Mouse (Mus musculus) limb, embryonic 14.5 days (tissue): ENCODE measurements around the gene Fbp1. TPM values are rescaled to one million over a fixed set of nuclear protein-coding genes. Genes with fewer than 3 reads are reported as not detected.

Experiments used
- ATAC-seq: fragments of 200-750 bp; cut with Nextera tagmentation; 2 replicates; pipeline ENCODE4 v1.8.0; 2017; ENCODE audit warnings: low read depth, moderate number of reproducible peaks, moderate TSS enrichment; ENCODE audit not compliant: low FRiP score
- DNase-seq: peaks from one replicate; pipeline ENCODE4 v3.0.0-alpha.2; 2015; ENCODE audit warnings: low spot score
- H3K27ac ChIP-seq: fragments of 300-500 bp; sonication (generic); replicated peaks from 2 replicates; pipeline ENCODE4 v1.5.1; 2014; ENCODE audit warnings: low read depth, mild to moderate bottlenecking, low read length, moderate library complexity, mixed read lengths
- H3K27me3 ChIP-seq: fragments of 300-500 bp; sonication (generic); 2 replicates; pipeline ENCODE4 v1.6.1; 2014; ENCODE audit warnings: low read length, mixed read lengths; ENCODE audit not compliant: control insufficient read depth, insufficient read depth
- H3K36me3 ChIP-seq: fragments of 300-500 bp; sonication (generic); 2 replicates; pipeline ENCODE4 v1.6.1; 2014; ENCODE audit warnings: mild to moderate bottlenecking, low read length, moderate library complexity, mixed read lengths; ENCODE audit not compliant: control insufficient read depth, insufficient read depth
- H3K4me1 ChIP-seq: fragments of 300-500 bp; sonication (generic); 2 replicates; pipeline ENCODE4 v1.6.1; 2014; ENCODE audit warnings: antibody characterized with exemption, low read length, mixed read lengths; ENCODE audit not compliant: control insufficient read depth, insufficient read depth
- H3K4me2 ChIP-seq: fragments of 300-500 bp; sonication (generic); replicated peaks from 2 replicates; pipeline ENCODE4 v1.6.1; 2014; ENCODE audit warnings: low read depth, mild to moderate bottlenecking, low read length, moderate library complexity; ENCODE audit not compliant: severe bottlenecking
- H3K4me3 ChIP-seq: fragments of 300-500 bp; sonication (generic); replicated peaks from 2 replicates; pipeline ENCODE4 v1.5.1; 2014; ENCODE audit warnings: low read length
- H3K9ac ChIP-seq: fragments of 300-500 bp; sonication (generic); 2 replicates; pipeline ENCODE4 v1.6.1; 2014; ENCODE audit warnings: mild to moderate bottlenecking, low read depth, low read length, moderate library complexity; ENCODE audit not compliant: severe bottlenecking
- H3K9me3 ChIP-seq: fragments of 300-500 bp; sonication (generic); 2 replicates; pipeline ENCODE4 v1.6.1; 2016; ENCODE audit warnings: low read length; ENCODE audit not compliant: control insufficient read depth
- POLR2A ChIP-seq: fragments of 200-500 bp; IDR thresholded peaks from 2 replicates; pipeline ENCODE4 v1.8.0; 2012; ENCODE audit warnings: inconsistent platforms, mild to moderate bottlenecking, moderate library complexity, borderline replicate concordance; ENCODE audit not compliant: insufficient read depth, insufficient read length; ENCODE audit errors: extremely low read depth
- WGBS: fragments of 180-500 bp; shearing (Covaris S2); extraction: QIAGEN DNeasy Blood & Tissue Kit; methylation state at CpG from one replicate; pipeline ENCODE4 v1.1.7; 2014; 5-methylcytosine and 5-hydroxymethylcytosine counted together
- polyA plus RNA-seq, 2 experiments: library from polyadenylated mRNA; depleted of rRNA in 1 of 2; stranded (reverse) in 1 of 2; unstranded in 1 of 2; fragments of >200 nt; fragmentation: Nextera tagmentation in 1 of 2; extraction: Ambion mirVana in 1 of 2; gene quantifications; 2 replicates each; pipeline versions ENCODE4 v1.2.1 to v1.2.3; 2012 to 2014

Fbp1 gene
- polyA plus RNA-seq, 2 experiments, result 0.89 to 2.2 TPM

GRCm38 (mm10) chr13:62879831-62880615, 8.1 kb downstream of the Fbp1 start:
- no peak for DNase-seq
- no peak overlapping the region for H3K4me3 ChIP-seq
- H3K36me3 ChIP-seq, result no peaks in the 10 kb centered on the region
- no peak for TF ChIP-seq POLR2A
- H3K27me3 ChIP-seq, result no peaks in the 10 kb centered on the region
- ATAC-seq, result no peak
- 58% methylated on average over 8 of the region's 8 CpGs for WGBS
- no peaks in the 10 kb centered on the region for H3K4me1 ChIP-seq
- no peak overlapping the region for H3K9ac ChIP-seq
- no peak overlapping the region for H3K4me2 ChIP-seq
- no peaks in the 10 kb centered on the region for H3K9me3 ChIP-seq
- H3K27ac ChIP-seq, result no peak overlapping the region

GRCm38 (mm10) chr13:62879411-62879810, 8.7 kb downstream of the Fbp1 start:
- no peaks in the 10 kb centered on the region for H3K9me3 ChIP-seq
- H3K27me3 ChIP-seq, result no peaks in the 10 kb centered on the region
- no peak for TF ChIP-seq POLR2A
- DNase-seq (no peak), ATAC-seq (no peak)
- H3K4me1 ChIP-seq, result no peaks in the 10 kb centered on the region
- no peak overlapping the region for H3K27ac ChIP-seq
- no peak overlapping the region for H3K4me2 ChIP-seq
- no peak overlapping the region for H3K9ac ChIP-seq
- WGBS, result 46% methylated on average over 6 of the region's 6 CpGs
- H3K36me3 ChIP-seq, result no peaks in the 10 kb centered on the region
- H3K4me3 ChIP-seq, result no peak overlapping the region

DNA sequence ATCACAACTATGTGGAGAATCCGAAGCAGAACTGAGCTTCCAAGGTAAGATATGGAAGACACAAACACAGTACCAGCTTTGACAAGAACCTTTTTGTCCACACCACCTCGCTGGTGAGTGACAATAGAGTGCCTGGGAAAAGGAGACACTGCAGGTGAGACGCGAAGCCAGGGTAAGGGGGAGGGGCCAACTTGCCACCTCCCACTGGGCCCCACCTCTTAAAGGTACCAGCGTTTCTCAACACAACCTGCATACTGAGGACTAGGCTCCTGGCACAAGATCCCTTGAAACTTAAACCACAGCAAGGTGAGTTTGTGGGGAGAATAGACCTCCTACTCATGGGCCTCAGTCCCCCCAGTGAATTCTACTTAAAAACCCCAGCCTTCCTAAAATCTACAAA, 10.8 kb downstream of the Fbp1 start:
- Histone ChIP-seq H3K4me2 (no peak overlapping the region), H3K36me3 (no peaks in the 10 kb centered on the region), H3K4me1 (no peaks in the 10 kb centered on the region), H3K27ac (no peak overlapping the region), H3K27me3 (no peaks in the 10 kb centered on the region), H3K9me3 (no peaks in the 10 kb centered on the region), H3K9ac (no peak overlapping the region), H3K4me3 (no peak overlapping the region)
- WGBS, result 13% methylated on average over 5 of the region's 5 CpGs
- no peak for TF ChIP-seq POLR2A
- no peak for DNase-seq
- no peak for ATAC-seq

DNA sequence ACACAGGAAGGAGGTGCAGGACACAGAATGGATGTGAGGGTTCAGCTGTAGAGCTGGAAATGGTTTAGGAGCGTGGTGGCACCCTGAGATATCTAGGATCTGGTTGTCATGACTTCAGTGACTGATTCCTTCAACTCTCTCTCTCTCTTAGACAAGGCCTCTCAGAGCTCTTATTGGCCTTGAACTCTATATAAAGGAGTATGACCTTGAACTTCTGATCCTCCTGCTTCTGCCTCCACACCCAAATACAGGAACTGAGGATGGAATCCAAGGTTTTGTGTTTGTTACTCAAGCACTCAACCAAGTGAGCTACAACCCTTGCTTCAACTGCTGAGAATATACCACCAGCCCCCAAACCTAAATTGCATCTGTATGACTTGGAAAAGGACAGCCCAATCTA, 12.0 kb downstream of the Fbp1 start:
- no peak overlapping the region for H3K4me2 ChIP-seq
- no peaks in the 10 kb centered on the region for H3K36me3 ChIP-seq
- no peak overlapping the region for H3K27ac ChIP-seq
- H3K4me1 ChIP-seq, result no peaks in the 10 kb centered on the region
- DNase-seq (no peak), ATAC-seq (no peak)
- H3K4me3 ChIP-seq, result no peak overlapping the region
- H3K9ac ChIP-seq, result no peak overlapping the region
- no peaks in the 10 kb centered on the region for H3K27me3 ChIP-seq
- no peaks in the 10 kb centered on the region for H3K9me3 ChIP-seq
- 87% methylated on average over 1 of the region's 1 CpGs for WGBS
- no peak for TF ChIP-seq POLR2A

GRCm38 (mm10) chr13:62872252-62872651, 15.8 kb downstream of the Fbp1 start:
- no peak for TF ChIP-seq POLR2A
- H3K27ac ChIP-seq, result no peak overlapping the region
- H3K27me3 ChIP-seq, result no peaks in the 10 kb centered on the region
- no peaks in the 10 kb centered on the region for H3K9me3 ChIP-seq
- H3K4me3 ChIP-seq, result no peak overlapping the region
- no peak overlapping the region for H3K9ac ChIP-seq
- 0 out of 2 replicates have a peak, but pooled peaks cover 2% of the 10 kb centered on the region for H3K4me1 ChIP-seq
- ATAC-seq, result no peak
- DNase-seq, result no peak
- H3K4me2 ChIP-seq, result no peak overlapping the region
- H3K36me3 ChIP-seq, result no peaks in the 10 kb centered on the region
- 69% methylated on average over 3 of the region's 3 CpGs for whole genome bisulfite sequencing
